Mouse (Mus musculus) ovary, adult 2 months (tissue): ENCODE data around the gene Wdr90. TPM values are rescaled to one million over a fixed set of nuclear protein-coding genes. Genes with fewer than 3 reads are reported as not detected.

Experiments used
- polyA plus RNA-seq: library from polyadenylated mRNA; depleted of rRNA; stranded (reverse); fragments of >200 nt; gene quantifications from 2 replicates; pipeline ENCODE4 v1.2.3, GENCODE M21; 2012; rRNA removed

The Wdr90 gene
- 96.6 and 108 TPM in 2 replicates for polyA plus RNA-seq

GRCm38 (mm10) chr17:25860832-25861703, at the start of gene Wdr90:
Gene Wdr90, minus strand, starts transcription at chr17:25861501.

GRCm38 (mm10) chr17:25880196-25880910, 19.1 kb upstream of the Wdr90 start, which contains the start of gene Wfikkn1:
Gene Wfikkn1, minus strand, starts transcription at chr17:25880858.

GRCm38 (mm10) chr17:25874721-25875170, 13.4 kb upstream of the Wdr90 start, which contains the start of gene Mettl26:
Gene Mettl26, plus strand, starts transcription at chr17:25875074.

GRCm38 (mm10) chr17:25868601-25869191, 7.4 kb upstream of the Wdr90 start, which contains the start of gene Mcrip2:
Gene Mcrip2, minus strand, starts transcription at chr17:25868764.

GRCm38 (mm10) chr17:25844396-25844901, 16.9 kb downstream of the Wdr90 start, which contains the start of gene Rhot2:
Gene Rhot2, minus strand, starts transcription at chr17:25844851.

GRCm38 (mm10) chr17:25841117-25841880, 20.0 kb downstream of the Wdr90 start, which contains the start of gene Gm20683:
Gene Gm20683, minus strand, starts transcription at chr17:25841763.

GRCm38 (mm10) chr17:25837076-25837410, 24.3 kb downstream of the Wdr90 start, which contains the start of gene Rhbdl1:
Gene Rhbdl1, minus strand, starts transcription at chr17:25837295.

GRCm38 (mm10) chr17:25833291-25833663, 28.0 kb downstream of the Wdr90 start, which contains the start of gene Stub1:
Gene Stub1, minus strand, starts transcription at chr17:25833404.

GRCm38 (mm10) chr17:25828712-25829557, 32.4 kb downstream of the Wdr90 start, which contains the start of gene Jmjd8:
Gene Jmjd8, plus strand, starts transcription at chr17:25828867.

GRCm38 (mm10) chr17:25823452-25823851, 37.8 kb downstream of the Wdr90 start, which contains the start of gene Wdr24:
Gene Wdr24, plus strand, starts transcription at chr17:25823627.

GRCm38 (mm10) chr17:25808789-25809605, 52.3 kb downstream of the Wdr90 start, which contains the start of gene Fbxl16:
Gene Fbxl16, plus strand, starts transcription at chr17:25809085.

GRCm38 (mm10) chr17:25796951-25797369, 64.3 kb downstream of the Wdr90 start, which contains the start of gene Metrn:
Gene Metrn, minus strand, starts transcription at chr17:25797136.

GRCm38 (mm10) chr17:25795609-25796092, 65.7 kb downstream of the Wdr90 start, which contains the start of gene AC134908.4:
Gene AC134908.4, minus strand, starts transcription at chr17:25795659.

Other genes with a start within 250 kb of the Wdr90 start
- gene Gng13, start 144.3 kb downstream of the Wdr90 start, polyA plus RNA-seq, result 2.7 and 3.5 TPM in 2 replicates
- gene Chtf18, start 134.1 kb downstream of the Wdr90 start, polyA plus RNA-seq, result 12.0 and 22.1 TPM in 2 replicates
- gene Rpusd1, start 133.8 kb downstream of the Wdr90 start, polyA plus RNA-seq, result 82.3 and 86.0 TPM in 2 replicates
- 0.94 and 1.2 TPM in 2 replicates for gene Mslnl, start 125.5 kb downstream of the Wdr90 start, polyA plus RNA-seq
- 33.2 and 39.7 TPM in 2 replicates for gene Msln, start 107.1 kb downstream of the Wdr90 start, polyA plus RNA-seq
- gene Narfl, start 87.7 kb downstream of the Wdr90 start, polyA plus RNA-seq, result 24.6 and 29.5 TPM in 2 replicates
- 86.4 and 90.9 TPM in 2 replicates for gene Haghl, start 75.8 kb downstream of the Wdr90 start, polyA plus RNA-seq
- 17.5 and 18.6 TPM in 2 replicates for gene Ccdc78, start 74.9 kb downstream of the Wdr90 start, polyA plus RNA-seq
- gene Fam173a, start 68.6 kb downstream of the Wdr90 start, polyA plus RNA-seq, result 159 and 201 TPM in 2 replicates
- gene AC134908.4, start 65.8 kb downstream of the Wdr90 start, polyA plus RNA-seq, result 2.5 TPM in 1 of 2 replicates, not detected in the other
- gene Metrn, start 64.4 kb downstream of the Wdr90 start, polyA plus RNA-seq, result 100 and 135 TPM in 2 replicates
- gene Fbxl16, start 52.4 kb downstream of the Wdr90 start, polyA plus RNA-seq, result 5.4 and 6.6 TPM in 2 replicates
- gene Wdr24, start 37.9 kb downstream of the Wdr90 start, polyA plus RNA-seq, result 58.5 and 62.1 TPM in 2 replicates
- gene Jmjd8, start 32.6 kb downstream of the Wdr90 start, polyA plus RNA-seq, result 68.4 and 97.3 TPM in 2 replicates
- gene Stub1, start 28.1 kb downstream of the Wdr90 start, polyA plus RNA-seq, result 198 and 215 TPM in 2 replicates
- 62.2 and 86.4 TPM in 2 replicates for gene Rhbdl1, start 24.2 kb downstream of the Wdr90 start, polyA plus RNA-seq
- gene Gm20683, start 19.7 kb downstream of the Wdr90 start, polyA plus RNA-seq, result 92.8 and 93.1 TPM in 2 replicates
- gene Rhot2, start 16.6 kb downstream of the Wdr90 start, polyA plus RNA-seq, result 128 and 135 TPM in 2 replicates
- 280 and 319 TPM in 2 replicates for gene Mcrip2, start 7.3 kb upstream of the Wdr90 start, polyA plus RNA-seq
- 252 TPM in 2 replicates for gene Mettl26, start 13.6 kb upstream of the Wdr90 start, polyA plus RNA-seq
- gene Wfikkn1, start 19.4 kb upstream of the Wdr90 start, polyA plus RNA-seq, result 2.3 and 3.1 TPM in 2 replicates
- gene Rab40c, start 58.2 kb upstream of the Wdr90 start, polyA plus RNA-seq, result 55.7 and 59.0 TPM in 2 replicates
- gene Pigq, start 83.4 kb upstream of the Wdr90 start, polyA plus RNA-seq, result 167 and 173 TPM in 2 replicates
- gene Nhlrc4, start 83.5 kb upstream of the Wdr90 start, polyA plus RNA-seq, result 30.0 and 56.2 TPM in 2 replicates
- gene A930017K11Rik, start 91.1 kb upstream of the Wdr90 start, polyA plus RNA-seq, result 0.11 and 0.17 TPM in 2 replicates
- 76.4 and 78.9 TPM in 2 replicates for gene Capn15, start 124.3 kb upstream of the Wdr90 start, polyA plus RNA-seq
- 38.3 and 41.6 TPM in 2 replicates for gene Rab11fip3, start 208.1 kb upstream of the Wdr90 start, polyA plus RNA-seq
- gene Decr2, start 228.8 kb upstream of the Wdr90 start, polyA plus RNA-seq, result 15.3 and 15.4 TPM in 2 replicates
- gene Nme4, start 234.1 kb upstream of the Wdr90 start, polyA plus RNA-seq, result 57.7 and 61.7 TPM in 2 replicates